Mouse (Mus musculus): ENCODE measurements around the gene Hmga1. TPM values are rescaled to one million over a fixed set of nuclear protein-coding genes. Genes with fewer than 3 reads are reported as not detected.

The Hmga1 gene
- polyA plus RNA-seq, 1 experiment: 66.0 TPM

DNA sequence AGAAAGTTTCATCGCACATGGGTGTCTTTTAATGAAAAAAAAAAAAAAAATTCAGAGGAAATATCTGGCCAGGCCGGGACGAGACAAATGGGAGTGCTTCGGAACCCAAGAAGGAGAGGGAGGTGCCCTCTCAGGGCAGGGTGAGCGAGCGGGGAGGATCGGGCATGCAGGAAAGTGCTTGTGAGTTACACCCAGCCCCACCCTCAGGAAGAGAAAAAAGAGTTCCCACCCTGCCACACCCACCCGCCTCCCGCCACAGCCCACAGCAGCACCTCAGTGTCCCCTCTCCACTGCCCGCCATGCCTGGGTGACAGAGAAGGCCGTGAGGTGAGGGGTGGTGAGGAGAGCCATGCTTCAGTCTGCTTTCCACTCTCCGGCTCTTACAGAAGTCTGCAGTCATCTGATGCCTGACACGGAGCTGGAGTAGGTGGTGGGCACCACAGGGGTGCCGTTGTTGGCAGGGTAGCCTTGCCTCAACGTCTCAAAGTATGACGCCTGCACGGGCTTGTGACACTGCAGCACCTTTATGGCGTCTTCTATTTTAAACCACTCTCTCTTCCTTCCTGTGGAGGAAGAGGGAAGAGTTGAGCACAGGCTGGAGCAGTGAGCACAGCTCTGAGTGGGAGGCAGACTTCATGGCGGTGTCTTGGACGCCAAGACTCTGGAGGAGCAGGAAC, 24.2 kb downstream of the Hmga1 start:
- peak in 1 of 2 experiments; percentile 53 for DNase-seq (ENCODE audit: extremely low spot score in 1 of 2, low spot score in 1 of 2)

DNA sequence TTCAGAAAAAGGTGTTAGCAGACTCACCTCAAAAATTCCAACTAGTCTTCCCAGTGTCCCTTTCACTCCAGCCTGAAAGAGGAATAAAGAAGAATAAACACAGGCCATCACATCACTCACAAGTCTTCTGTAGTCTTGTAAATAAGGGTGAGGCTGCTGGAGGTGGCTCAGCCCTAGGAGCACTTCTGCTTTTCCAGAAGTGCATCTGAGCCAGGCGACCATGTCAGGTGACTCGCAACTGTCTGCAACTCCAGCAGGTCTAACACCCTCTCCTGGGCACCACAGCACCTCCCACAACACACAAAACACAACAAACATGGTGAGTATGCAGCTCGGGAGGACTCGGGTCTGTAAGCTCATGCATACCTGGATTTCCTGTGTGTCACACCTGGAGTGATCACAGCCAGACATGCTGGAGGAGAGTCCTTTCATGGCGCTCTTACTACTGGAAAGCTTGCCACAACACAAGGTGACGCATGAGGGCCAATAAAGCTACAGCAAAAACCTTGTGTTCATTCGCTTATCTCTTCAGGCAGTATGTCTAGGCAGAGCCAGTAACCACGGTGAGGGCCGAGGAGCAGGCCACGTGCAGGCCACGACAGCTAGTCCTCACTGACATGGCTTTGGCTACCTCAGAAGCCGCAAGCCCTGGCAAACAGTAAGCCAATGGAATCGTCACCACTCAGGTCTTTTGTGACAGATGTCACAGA, 27.0 kb downstream of the Hmga1 start:
- no peak for DNase-seq (ENCODE audit: extremely low spot score in 1 of 2, low spot score in 1 of 2)

- no peak for DNase-seq (ENCODE audit: extremely low spot score in 1 of 2, low spot score in 1 of 2)
Measured at GRCm38 (mm10) chr17:27586661-27587060, 30.4 kb downstream of the Hmga1 start.

- DNase-seq (ENCODE audit: extremely low spot score in 1 of 2, low spot score in 1 of 2): no peak
Measured at GRCm38 (mm10) chr17:27587252-27587651, 31.0 kb downstream of the Hmga1 start.

DNA sequence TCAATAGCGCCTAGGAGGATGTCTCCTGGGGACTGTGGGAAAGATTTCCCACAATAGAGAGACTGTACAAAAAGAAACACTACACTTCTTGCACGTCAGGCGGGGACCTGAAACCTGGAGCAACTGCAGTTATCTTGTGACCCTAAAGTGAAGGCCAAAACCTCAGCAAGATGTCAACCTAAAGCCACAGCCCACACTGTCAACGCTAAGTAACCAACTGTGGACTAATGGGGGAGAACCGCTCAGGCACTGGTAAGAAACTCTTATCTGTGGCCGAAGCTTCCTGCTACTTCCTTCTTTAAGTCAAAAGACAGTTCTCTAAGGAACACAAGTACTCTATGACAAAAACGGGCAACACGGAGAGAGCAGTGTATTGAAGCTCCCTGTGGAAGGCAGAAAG, 31.9 kb downstream of the Hmga1 start:
- no peak for DNase-seq (ENCODE audit: extremely low spot score in 1 of 2, low spot score in 1 of 2)

- no peak for DNase-seq (ENCODE audit: extremely low spot score in 1 of 2, low spot score in 1 of 2)
Measured at GRCm38 (mm10) chr17:27591826-27592564, 35.7 kb downstream of the Hmga1 start.

GRCm38 (mm10) chr17:27592565-27592910, 36.2 kb downstream of the Hmga1 start:
- DNase-seq (ENCODE audit: extremely low spot score in 1 of 2, low spot score in 1 of 2): no peak

DNA sequence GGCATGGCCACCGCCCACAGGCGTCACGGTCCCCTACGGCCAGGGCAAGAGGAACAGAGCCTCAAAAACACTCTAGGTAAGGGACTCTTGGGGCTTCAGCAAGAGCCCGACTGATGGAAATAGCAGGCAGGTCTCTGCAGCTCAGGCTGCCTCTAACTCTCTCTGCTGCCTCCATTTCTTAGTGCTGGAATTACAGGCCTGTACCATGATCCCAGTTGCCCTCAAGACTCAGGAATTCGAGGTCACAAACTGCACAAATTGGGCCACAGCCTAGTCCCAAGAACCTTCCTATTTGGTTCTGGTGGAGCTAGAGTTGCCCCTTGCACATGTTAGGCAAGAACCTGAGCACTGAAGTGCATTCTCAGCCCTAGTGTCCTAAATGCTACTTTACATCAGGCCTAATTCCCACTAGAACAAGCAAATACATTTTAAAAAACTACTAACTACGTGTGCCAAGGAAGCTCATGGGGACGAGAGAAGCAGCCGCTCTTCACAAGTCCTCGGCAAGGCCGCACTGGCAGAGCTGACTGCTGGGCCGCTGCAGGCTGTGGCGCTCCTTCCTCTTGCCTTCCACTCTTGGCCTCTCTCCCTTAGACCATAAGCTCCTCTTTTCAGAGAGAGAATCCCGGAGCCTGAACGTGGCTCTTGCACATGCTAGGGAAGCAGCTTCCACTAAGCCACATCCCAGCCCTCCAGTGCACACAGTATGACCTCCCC, 39.5 kb downstream of the Hmga1 start:
- no peak for DNase-seq (ENCODE audit: extremely low spot score in 1 of 2, low spot score in 1 of 2)

- DNase-seq (ENCODE audit: extremely low spot score in 1 of 2, low spot score in 1 of 2): no peak
Measured at GRCm38 (mm10) chr17:27596376-27597190, 40.3 kb downstream of the Hmga1 start.

- DNase-seq (ENCODE audit: extremely low spot score in 1 of 2, low spot score in 1 of 2): no peak
Measured at GRCm38 (mm10) chr17:27600286-27600685, 44.0 kb downstream of the Hmga1 start.

DNA sequence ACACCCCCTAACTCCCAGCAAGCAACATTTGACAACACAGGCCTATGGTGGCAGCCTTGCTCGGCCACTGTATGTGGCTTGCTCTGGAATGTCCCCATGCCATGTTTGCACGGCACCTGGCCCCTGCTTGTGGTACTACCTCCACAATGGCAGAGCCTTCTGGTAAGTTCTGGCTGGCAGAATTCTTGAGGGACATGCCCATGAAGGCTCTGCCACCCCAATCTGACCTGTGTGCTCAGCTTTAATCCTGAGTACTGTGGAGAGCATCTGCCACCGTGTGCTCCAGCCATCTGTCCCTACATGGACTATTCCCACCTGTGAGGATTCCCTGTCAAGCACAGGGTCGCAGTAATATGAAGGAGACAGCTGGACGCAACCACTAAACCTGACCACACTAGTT, 44.6 kb downstream of the Hmga1 start:
- no peak for DNase-seq (ENCODE audit: extremely low spot score in 1 of 2, low spot score in 1 of 2)

DNA sequence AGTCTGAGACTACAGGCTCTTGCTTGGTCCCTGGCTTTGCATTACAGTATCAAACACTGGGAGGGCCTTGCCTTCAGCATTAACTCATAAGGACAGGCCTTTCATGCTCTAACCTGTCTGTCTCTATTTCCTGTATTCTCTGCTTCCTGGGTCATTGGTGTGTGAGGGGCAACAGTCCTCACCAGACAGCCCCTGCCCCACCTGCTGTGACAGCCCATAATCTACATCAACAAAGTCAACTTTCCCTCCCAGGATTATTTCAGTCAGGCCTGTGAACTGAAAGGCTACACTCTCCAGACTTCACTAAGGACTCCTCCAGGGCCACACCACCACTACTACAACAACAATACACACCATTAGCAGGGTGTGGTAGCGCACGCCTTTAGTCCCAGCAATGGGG, 46.7 kb downstream of the Hmga1 start:
- no peak for DNase-seq (ENCODE audit: extremely low spot score in 1 of 2, low spot score in 1 of 2)

- peak in 1 of 2 experiments; percentile 57 for DNase-seq (ENCODE audit: extremely low spot score in 1 of 2, low spot score in 1 of 2)
Measured at GRCm38 (mm10) chr17:27603522-27604234, 47.4 kb downstream of the Hmga1 start.

- DNase-seq (ENCODE audit: extremely low spot score in 1 of 2, low spot score in 1 of 2): no peak
Measured at GRCm38 (mm10) chr17:27609576-27609975, 53.3 kb downstream of the Hmga1 start.

- peak; percentile 81 to 83 for DNase-seq (ENCODE audit: extremely low spot score in 1 of 2, low spot score in 1 of 2)
Measured at GRCm38 (mm10) chr17:27610679-27611518, 54.6 kb downstream of the Hmga1 start.

DNA sequence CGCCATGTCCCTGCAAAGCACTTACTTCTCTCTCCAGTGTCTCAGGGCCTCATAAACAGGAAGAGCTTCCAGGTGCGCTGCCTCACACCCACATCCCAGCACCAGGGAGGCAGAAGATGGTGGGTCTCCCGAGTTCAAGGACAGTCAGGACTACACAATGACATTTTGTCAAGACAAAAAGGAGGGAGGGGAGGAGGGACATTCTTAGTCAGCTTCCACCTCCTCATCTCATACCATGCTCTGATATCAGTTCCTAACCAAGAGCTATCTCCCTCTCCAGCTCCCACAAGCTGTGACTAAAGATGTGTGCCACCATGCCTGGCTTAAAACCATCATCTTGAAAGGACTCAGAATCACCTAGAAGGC, 55.2 kb downstream of the Hmga1 start:
- no peak for DNase-seq (ENCODE audit: extremely low spot score in 1 of 2, low spot score in 1 of 2)

DNA sequence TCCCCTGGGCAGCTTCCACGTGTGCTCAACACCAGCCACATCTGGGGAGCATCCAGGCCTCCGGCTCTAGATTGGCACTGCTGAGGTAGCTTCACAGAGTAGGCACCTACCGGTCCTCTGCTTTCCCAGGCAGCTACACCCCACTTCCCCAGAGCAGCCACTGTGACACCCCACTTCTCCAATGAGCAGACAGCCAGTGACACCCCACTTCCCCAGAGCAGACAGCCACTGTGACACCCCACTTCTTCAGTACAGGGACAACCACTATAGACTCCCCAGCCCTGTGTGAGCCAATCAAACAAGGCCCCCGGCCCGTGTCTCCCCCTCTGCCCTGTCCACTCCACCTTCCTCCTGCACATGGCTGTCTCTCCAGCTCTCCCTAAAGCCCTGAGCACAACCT, 55.7 kb downstream of the Hmga1 start:
- DNase-seq (ENCODE audit: extremely low spot score in 1 of 2, low spot score in 1 of 2): no peak

DNA sequence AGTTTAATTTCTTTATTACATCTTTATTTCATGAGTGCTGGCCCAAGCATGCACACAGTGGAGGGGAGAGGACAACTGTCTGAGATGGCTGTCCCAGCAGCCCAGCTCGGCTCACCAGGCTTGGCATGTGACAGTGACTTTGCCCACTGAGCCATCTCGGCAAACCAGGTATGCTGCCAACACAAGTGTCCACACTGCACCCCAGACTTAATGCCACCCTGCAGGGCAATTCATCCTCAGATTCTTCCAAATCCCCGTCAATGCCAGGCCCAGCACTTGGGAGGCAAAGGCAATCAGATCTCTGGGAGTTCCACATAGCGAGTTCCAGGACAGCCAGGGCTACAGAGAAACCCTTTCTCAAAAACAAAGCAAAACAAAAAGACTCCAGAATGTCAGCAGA, 56.7 kb downstream of the Hmga1 start:
- DNase-seq (ENCODE audit: extremely low spot score in 1 of 2, low spot score in 1 of 2): no peak
